Mouse (Mus musculus): Measurements from ENCODE around the gene Igf2bp1. TPM values are rescaled to one million over a fixed set of nuclear protein-coding genes. Genes with fewer than 3 reads are reported as not detected.

The Igf2bp1 gene
- polyA plus RNA-seq, 1 experiment from 2014 or later: 4.3 TPM

- no peaks in the 10 kb centered on the region for H3K36me3 ChIP-seq (ENCODE audit: control insufficient read depth, insufficient read depth, low read length)
- H3K9ac ChIP-seq (ENCODE audit: low read length): no peak overlapping the region
- H3K4me2 ChIP-seq (replicated peaks; ENCODE audit: low read depth): no peak overlapping the region
- peak; percentile 55 for ATAC-seq (ENCODE audit: low FRiP score, low TSS enrichment)
- H3K27ac ChIP-seq (replicated peaks): 0 out of 2 replicates have a peak overlapping the region, but pooled peaks have one; percentile 35
- peaks cover 6% of the 10 kb centered on the region; the same call in 1 of the 2 replicates for H3K4me1 ChIP-seq (replicated peaks; ENCODE audit: control insufficient read depth, insufficient read depth)
- no peaks in the 10 kb centered on the region for H3K27me3 ChIP-seq (ENCODE audit: control insufficient read depth, insufficient read depth, low read length)
- peak; percentile 45 for DNase-seq (ENCODE audit: low spot score)
- H3K9me3 ChIP-seq (ENCODE audit: control insufficient read depth, low read length): no peaks in the 10 kb centered on the region
- TF ChIP-seq CTCF (IDR thresholded peaks at IDR 0.05; ENCODE audit: low read depth): no peak
- TF ChIP-seq EP300 (optimal IDR thresholded peaks at IDR 0.05): no peak
- 18% methylated on average over 1 of the region's 1 CpGs for WGBS
- H3K4me3 ChIP-seq (ENCODE audit: low read depth, low read length): no peak overlapping the region
These were observed 23.3 kb downstream of the Igf2bp1 start for GRCm38 (mm10) chr11:95982475-95982874.

- no peak for TF ChIP-seq EP300 (optimal IDR thresholded peaks at IDR 0.05)
- no peak for TF ChIP-seq CTCF (IDR thresholded peaks at IDR 0.05; ENCODE audit: low read depth)
- WGBS: 69% methylated on average over 12 of the region's 12 CpGs
- no peak overlapping the region for H3K4me3 ChIP-seq (ENCODE audit: low read depth, low read length)
- H3K27ac ChIP-seq (replicated peaks): no peak overlapping the region
- DNase-seq (ENCODE audit: low spot score) (no peak), ATAC-seq (ENCODE audit: low FRiP score, low TSS enrichment) (no peak)
- H3K9me3 ChIP-seq (ENCODE audit: control insufficient read depth, low read length): no peaks in the 10 kb centered on the region
- H3K36me3 ChIP-seq (ENCODE audit: control insufficient read depth, insufficient read depth, low read length): no peaks in the 10 kb centered on the region
- no peak overlapping the region for H3K9ac ChIP-seq (ENCODE audit: low read length)
- no peaks in the 10 kb centered on the region for H3K27me3 ChIP-seq (ENCODE audit: control insufficient read depth, insufficient read depth, low read length)
- H3K4me2 ChIP-seq (replicated peaks; ENCODE audit: low read depth): no peak overlapping the region
- peaks cover 6% of the 10 kb centered on the region; the same call in 1 of the 2 replicates for H3K4me1 ChIP-seq (replicated peaks; ENCODE audit: control insufficient read depth, insufficient read depth)
These were observed 23.9 kb downstream of the Igf2bp1 start for GRCm38 (mm10) chr11:95981804-95982203.

GRCm38 (mm10) chr11:95980762-95981418, 24.9 kb downstream of the Igf2bp1 start:
- Histone ChIP-seq H3K4me1 (replicated peaks; ENCODE audit: control insufficient read depth, insufficient read depth) (peaks cover 6% of the 10 kb centered on the region; the same call in 1 of the 2 replicates), H3K9me3 (ENCODE audit: control insufficient read depth, low read length) (no peaks in the 10 kb centered on the region), H3K9ac (ENCODE audit: low read length) (no peak overlapping the region), H3K27me3 (ENCODE audit: control insufficient read depth, insufficient read depth, low read length) (no peaks in the 10 kb centered on the region), H3K4me2 (replicated peaks; ENCODE audit: low read depth) (no peak overlapping the region), H3K27ac (replicated peaks) (no peak overlapping the region), H3K36me3 (ENCODE audit: control insufficient read depth, insufficient read depth, low read length) (no peaks in the 10 kb centered on the region), H3K4me3 (ENCODE audit: low read depth, low read length) (no peak overlapping the region)
- WGBS: 70% methylated on average over 8 of the region's 8 CpGs
- DNase-seq (ENCODE audit: low spot score) (peak; percentile 70), ATAC-seq (ENCODE audit: low FRiP score, low TSS enrichment) (peak; percentile 72)
- peak; percentile 75 for TF ChIP-seq CTCF (IDR thresholded peaks at IDR 0.05; ENCODE audit: low read depth)
- no peak for TF ChIP-seq EP300 (optimal IDR thresholded peaks at IDR 0.05)

- Histone ChIP-seq H3K4me3 (ENCODE audit: low read depth, low read length) (no peak overlapping the region), H3K9me3 (ENCODE audit: control insufficient read depth, low read length) (no peaks in the 10 kb centered on the region), H3K36me3 (ENCODE audit: control insufficient read depth, insufficient read depth, low read length) (peaks cover 3% of the 10 kb centered on the region; the same call in 1 of the 2 replicates), H3K27ac (replicated peaks) (no peak overlapping the region), H3K4me1 (replicated peaks; ENCODE audit: control insufficient read depth, insufficient read depth) (peaks cover 5% of the 10 kb centered on the region; the same call in 1 of the 2 replicates), H3K4me2 (replicated peaks; ENCODE audit: low read depth) (no peak overlapping the region), H3K27me3 (ENCODE audit: control insufficient read depth, insufficient read depth, low read length) (no peaks in the 10 kb centered on the region), H3K9ac (ENCODE audit: low read length) (no peak overlapping the region)
- ATAC-seq (ENCODE audit: low FRiP score, low TSS enrichment) (no peak), DNase-seq (ENCODE audit: low spot score) (no peak)
- WGBS: 78% methylated on average over 3 of the region's 3 CpGs
- TF ChIP-seq CTCF (IDR thresholded peaks at IDR 0.05; ENCODE audit: low read depth) (peak; percentile 54), EP300 (optimal IDR thresholded peaks at IDR 0.05) (no peak)
These were observed 27.3 kb downstream of the Igf2bp1 start for GRCm38 (mm10) chr11:95978487-95978886.

- Histone ChIP-seq H3K4me1 (replicated peaks; ENCODE audit: control insufficient read depth, insufficient read depth) (no peaks in the 10 kb centered on the region), H3K27ac (replicated peaks) (no peak overlapping the region), H3K27me3 (ENCODE audit: control insufficient read depth, insufficient read depth, low read length) (no peaks in the 10 kb centered on the region), H3K36me3 (ENCODE audit: control insufficient read depth, insufficient read depth, low read length) (peaks cover 3% of the 10 kb centered on the region; the same call in 1 of the 2 replicates), H3K4me3 (ENCODE audit: low read depth, low read length) (no peak overlapping the region), H3K9me3 (ENCODE audit: control insufficient read depth, low read length) (no peaks in the 10 kb centered on the region), H3K9ac (ENCODE audit: low read length) (no peak overlapping the region), H3K4me2 (replicated peaks; ENCODE audit: low read depth) (no peak overlapping the region)
- ATAC-seq (ENCODE audit: low FRiP score, low TSS enrichment): no peak
- DNase-seq (ENCODE audit: low spot score): no peak
- WGBS: 86% methylated on average over 2 of the region's 2 CpGs
- no peak for TF ChIP-seq EP300 (optimal IDR thresholded peaks at IDR 0.05)
- TF ChIP-seq CTCF (IDR thresholded peaks at IDR 0.05; ENCODE audit: low read depth): peak; percentile 40
These were observed 29.4 kb downstream of the Igf2bp1 start for GRCm38 (mm10) chr11:95976290-95976689.

GRCm38 (mm10) chr11:95975694-95976093, 30.0 kb downstream of the Igf2bp1 start:
- Histone ChIP-seq H3K4me2 (replicated peaks; ENCODE audit: low read depth) (no peak overlapping the region), H3K4me1 (replicated peaks; ENCODE audit: control insufficient read depth, insufficient read depth) (no peaks in the 10 kb centered on the region), H3K4me3 (ENCODE audit: low read depth, low read length) (no peak overlapping the region), H3K36me3 (ENCODE audit: control insufficient read depth, insufficient read depth, low read length) (peaks cover 3% of the 10 kb centered on the region; the same call in 1 of the 2 replicates), H3K9ac (ENCODE audit: low read length) (no peak overlapping the region), H3K27me3 (ENCODE audit: control insufficient read depth, insufficient read depth, low read length) (no peaks in the 10 kb centered on the region), H3K27ac (replicated peaks) (no peak overlapping the region), H3K9me3 (ENCODE audit: control insufficient read depth, low read length) (no peaks in the 10 kb centered on the region)
- DNase-seq (ENCODE audit: low spot score): no peak
- WGBS: 92% methylated on average over 5 of the region's 5 CpGs
- TF ChIP-seq CTCF (IDR thresholded peaks at IDR 0.05; ENCODE audit: low read depth) (peak; percentile 52), EP300 (optimal IDR thresholded peaks at IDR 0.05) (no peak)
- no peak for ATAC-seq (ENCODE audit: low FRiP score, low TSS enrichment)
